Mouse (Mus musculus) ovary, postnatal 14 days (tissue): ENCODE measurements at regions not wholly inside any gene's neighbourhood (a gene's known extent, or its start where the extent isn't known, plus 50 kb on each side); places are given as distances from the start of the nearest gene placed in this dataset.

Experiments
- DNase-seq: peaks from one replicate; pipeline ENCODE4 v3.0.0; 2022; ENCODE audit warnings: low spot score

DNA sequence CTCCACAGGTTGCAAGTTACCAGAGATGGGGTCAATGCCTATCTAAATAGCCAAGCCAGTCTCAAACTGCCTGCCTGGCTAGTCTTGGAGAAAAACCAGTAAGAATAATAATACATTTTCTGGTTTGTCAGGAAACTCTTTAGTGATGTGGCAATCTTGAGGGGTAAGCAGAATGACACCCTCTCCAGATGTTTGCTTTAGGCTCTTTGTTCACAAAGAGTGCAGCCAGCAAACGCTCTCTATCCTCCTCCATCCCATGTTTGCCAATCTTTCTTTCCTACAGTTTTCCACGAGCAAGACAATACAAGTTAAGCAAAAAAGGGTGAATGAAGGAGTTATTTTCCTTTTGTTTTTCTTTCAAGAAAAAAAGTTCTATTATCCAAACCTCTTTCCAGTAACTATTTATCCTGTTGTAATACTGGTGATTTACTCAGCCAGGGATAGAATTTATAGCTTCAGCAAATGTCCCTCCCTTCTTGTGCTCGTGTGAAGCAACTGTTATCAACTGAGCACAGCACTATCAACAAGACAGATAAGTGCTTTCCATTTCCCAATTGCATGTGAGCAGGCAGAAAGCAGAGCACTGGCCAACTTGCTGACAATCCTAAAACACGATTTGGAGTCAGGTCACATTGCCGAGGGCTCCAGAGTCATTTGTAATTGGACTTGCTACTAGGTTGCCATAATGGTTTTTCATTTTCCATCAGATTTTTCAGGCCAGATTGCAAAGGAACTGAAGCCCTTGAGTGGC is 873.5 kb downstream of the Rapgef2 start:
- DNase-seq, result no peak

DNA sequence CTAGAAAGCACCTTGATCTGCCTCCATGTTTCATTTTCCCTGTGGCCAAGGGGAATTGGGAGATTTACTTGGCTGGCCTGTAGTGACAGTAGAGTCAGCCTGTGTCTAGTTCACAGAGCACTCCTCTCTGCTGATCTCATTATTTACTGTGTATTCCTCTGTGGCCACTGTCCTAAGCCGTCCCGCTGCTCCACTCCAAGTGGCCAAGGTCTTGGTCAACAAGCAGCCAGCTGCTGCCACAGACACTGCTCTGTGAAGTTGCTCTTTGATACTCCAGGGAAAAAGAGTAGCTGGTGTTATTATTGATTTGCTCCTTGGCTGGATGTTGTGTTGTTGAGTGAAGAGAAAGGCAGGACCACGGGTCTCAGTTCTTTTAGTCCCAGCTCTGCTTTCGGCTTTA is 874.9 kb downstream of the Rapgef2 start:
- DNase-seq, result no peak

DNA sequence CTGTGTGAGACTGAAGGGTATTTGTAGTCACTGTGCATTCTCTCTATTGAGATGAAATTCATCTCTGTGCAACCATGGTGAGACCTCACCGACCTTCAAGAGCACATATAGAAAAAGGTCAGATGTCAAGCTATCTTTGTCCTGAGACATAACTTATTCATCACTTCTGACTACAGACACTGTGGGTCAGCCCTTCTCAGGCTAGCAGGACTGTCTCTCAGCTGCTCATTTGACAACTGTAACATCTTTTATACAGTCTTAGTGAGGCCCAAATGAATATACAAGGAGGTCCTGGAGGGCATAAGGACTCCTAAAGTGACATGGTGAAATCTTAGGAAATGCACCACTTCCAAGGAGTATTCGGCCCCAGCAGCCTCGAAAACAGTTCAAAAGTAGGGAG is 877.1 kb downstream of the Rapgef2 start:
- no peak for DNase-seq

DNA sequence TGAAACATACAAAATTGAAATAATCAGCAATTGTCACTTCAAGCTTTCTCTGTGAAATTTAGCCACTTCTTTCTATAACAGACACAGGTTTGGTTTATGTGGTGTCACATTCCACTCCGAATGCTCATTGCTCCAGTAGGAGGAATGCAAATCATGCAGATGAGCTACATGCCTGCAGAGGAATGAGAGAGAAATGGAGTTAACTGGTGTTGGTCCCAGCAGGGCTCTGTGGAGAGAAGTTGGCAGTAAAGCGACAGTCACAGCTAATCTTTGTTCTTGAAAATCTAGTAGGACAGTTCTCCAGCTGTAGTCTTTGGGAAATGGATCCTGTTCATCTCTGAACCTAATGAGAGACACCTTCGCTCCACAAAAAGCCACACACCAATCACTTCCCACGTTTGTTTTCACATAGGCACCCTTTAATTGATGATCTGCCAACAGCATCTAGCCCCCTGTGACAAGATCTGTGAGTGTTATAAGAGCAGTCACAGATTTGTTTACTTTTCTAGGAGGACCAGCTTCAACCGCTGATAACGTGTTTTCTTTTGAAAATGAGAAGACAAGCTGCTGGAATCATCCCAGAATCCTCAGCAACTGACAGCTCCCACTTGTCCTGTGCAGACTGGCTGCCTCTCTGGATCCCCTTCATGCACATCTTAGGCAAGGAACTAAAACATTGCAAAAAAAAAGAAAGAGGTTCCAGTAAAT is 880.4 kb downstream of the Rapgef2 start:
- no peak for DNase-seq

DNA sequence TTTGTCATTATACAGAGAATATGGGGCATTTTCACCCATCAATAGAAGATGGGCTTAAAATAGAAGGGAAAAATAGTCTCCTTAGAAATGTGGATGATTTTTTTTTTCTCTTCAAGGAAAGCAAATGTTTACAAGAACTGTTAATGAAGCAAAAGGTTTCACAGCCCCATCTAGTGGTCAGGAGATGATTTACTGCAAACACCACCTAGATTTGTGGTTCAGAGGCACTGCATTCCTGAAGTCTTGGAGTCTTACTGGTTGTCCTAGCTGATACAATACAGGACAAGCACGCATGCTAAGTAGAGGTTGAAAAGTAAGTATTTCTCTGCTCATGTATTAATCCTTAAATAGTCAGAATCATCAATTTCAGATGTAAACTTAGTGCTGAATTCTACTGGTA is 927.9 kb downstream of the Rapgef2 start:
- DNase-seq, result peak; percentile 24

DNA sequence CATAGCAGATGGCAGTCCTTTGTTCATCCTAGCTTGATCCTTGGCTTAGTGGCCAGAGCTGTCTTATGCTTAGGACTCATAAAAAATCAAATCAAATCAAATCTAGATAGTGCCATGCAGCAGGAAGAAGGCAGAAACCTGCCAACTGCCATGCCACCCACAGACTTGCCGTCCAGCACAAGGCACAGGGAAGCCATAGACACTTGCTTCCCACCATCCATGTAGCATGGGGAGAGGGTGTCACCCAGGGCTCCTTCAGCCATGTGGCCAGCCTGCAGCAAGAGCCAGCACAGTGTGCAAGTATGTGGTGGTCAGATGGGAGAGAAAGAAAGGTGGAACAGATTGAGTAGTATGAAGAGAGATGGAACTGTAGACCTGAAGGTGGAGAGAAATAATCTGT is 946.4 kb downstream of the Rapgef2 start:
- DNase-seq, result no peak

DNA sequence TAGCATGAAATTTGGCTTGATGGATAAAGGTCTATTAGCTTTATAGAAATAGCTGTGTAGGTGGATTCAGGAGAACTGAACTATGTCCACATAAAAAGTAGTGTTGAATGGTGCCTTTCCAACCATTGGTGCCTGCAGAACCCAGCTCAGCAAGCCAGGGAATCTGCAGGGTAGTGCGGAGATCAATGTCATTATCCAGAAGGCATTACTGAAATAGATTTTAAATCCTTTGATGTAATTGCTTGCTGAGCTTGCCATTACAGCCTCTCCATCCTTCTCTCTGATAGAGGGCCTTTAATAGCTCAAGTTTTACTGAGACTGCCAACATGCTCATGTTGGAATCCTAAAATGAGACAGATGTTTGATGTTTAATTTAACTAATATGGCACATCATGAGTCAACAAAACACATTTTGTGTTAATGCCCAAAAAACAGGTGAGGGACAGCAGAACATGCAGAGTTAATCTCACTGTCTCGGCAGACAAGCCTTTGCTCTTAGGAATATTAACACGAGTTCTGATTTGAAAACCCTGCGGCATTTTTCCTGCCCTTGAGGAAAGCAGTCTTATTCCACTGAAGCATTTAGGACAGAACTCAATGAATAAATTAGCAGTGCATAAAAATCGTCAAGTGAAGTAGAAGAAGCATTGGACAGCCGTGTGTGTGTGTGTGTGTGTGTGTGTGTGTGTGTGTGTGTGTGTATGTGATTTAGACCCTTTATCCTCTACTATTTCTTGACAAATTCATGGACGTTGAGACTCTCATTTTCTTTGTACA is 974.5 kb downstream of the Rapgef2 start:
- no peak for DNase-seq

DNA sequence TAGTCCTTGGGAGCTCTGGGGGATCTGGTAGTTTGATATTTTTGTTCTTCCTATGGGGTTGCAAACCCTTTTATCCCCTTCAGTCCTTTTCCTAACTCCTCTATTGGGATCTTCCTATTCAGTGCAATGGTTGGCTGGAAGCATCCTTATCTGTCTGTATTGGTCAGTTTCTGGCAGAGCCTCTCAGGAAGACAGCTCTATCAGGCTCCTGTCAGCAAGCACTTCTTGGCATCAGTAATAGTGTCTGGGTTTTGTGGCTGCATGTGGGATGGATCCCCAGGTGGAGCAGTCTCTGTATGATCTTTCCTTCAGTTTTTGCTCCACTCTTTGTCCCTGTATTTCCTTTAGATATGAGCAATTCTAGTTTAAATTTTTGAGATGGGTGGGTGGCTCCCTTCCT is 985.8 kb downstream of the Rapgef2 start:
- no peak for DNase-seq

DNA sequence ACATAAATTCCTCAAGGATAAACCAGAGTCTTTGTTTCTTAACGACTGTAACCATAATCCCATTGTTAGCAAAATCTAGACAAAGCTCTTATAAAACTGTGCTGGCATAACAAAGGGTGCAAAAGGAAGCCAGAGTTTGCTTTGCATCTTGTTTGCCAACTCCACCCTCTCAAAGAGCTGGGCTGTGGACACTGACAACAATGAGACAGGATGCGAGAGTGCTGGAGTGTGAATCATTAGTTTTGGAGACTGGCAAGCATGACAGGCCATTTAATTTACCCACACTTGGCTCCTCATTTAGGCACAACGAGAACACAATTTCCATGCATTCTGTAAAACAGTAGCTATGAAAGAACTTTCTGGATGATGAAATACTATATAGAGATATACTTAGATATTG is 994.4 kb downstream of the Rapgef2 start:
- no peak for DNase-seq

DNA sequence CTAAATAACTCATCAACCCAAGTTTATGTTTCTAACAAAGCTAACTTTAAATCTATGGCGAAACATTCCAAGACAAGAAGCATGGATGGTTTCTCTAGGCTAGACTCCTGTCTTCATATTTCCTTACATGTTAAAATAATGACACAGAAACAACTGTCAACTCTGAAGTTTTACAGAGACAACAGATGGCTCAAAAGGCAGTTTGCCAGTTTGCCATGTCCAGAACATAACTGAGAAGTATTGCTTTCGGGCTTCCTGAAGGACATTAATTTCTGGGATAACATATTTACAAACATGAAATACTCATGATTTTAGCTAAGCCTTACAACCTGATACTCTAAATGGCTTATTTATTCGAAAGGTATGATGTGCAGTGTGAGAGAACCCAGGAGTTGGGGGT is 1002.2 kb downstream of the Rapgef2 start:
- no peak for DNase-seq

DNA sequence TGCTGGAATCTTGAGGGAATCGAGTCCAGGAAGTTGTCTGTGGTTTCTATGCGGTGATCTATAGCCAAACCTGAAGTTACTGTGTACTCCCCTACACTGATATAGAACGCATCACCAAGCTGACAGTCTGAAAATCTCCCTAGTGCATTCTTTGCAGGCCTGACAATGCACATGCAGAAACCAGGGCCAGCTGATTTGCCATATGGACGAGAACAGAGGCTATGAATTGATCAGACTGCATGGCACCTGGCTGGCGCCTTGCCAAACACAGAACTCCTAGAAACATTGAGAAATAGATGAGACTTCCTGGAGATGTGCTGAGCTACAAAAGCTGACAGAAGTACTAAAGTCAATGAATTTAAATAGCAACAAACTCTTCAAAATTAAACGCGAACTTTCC is 1049.4 kb downstream of the Rapgef2 start:
- no peak for DNase-seq

DNA sequence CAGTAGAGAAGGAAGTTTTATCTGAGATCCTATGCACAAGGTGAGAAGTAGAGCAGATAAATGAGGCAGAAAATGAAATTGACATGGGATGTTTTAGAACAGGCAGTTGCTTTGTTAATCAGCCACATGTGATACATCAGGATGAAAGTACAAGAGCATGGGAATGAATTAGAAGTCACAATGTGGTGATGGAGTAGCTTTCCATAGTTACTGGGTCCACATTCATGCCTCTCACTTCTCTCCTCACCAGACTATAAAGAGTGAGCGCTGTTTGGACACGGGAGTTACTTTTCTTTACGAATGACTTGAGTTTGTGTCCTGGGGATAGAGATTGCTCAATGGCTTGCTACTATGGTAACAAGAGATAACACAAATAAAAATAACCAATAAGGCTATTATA is 1076.6 kb downstream of the Rapgef2 start:
- DNase-seq, result no peak

DNA sequence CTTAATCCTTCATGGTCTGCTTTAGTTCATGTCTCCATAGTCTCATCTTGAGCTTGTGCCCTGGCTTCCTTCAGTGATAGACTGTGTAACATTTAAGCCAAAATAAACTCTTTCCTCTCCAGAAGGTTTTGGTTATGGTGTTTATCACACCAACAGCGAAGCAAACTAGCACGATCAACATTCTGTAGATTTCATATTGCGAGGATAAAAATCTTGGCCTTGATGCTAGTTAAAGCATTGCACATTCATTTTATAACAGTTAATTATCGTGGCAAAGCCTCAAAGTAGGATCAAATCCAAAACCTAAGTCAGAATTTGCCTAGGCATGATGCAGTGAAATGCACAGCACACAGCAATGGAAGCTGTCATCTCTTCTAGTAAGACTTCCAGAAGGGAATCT is 1123.7 kb downstream of the Rapgef2 start:
- DNase-seq, result no peak

DNA sequence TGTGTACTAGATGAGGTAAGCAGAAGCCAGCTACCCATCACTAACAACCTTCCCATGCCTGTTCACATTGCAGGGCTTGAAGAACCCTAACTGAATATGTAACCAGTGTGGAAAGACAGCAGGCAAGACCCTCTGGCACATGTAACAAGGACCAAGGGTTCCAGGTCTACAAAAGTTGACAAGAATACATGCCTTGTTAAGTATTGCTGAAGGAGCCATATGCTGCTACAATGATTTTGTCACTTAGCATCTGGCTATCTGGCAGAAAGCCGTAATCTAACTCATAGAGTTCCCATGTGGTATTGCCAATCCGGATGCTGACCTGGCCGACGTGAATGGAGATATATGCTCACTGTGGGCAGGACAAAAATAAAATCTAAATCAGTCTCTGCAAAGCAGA is 1127.9 kb downstream of the Rapgef2 start:
- DNase-seq, result no peak
